Mouse (Mus musculus) lung, embryonic 15.5 days (tissue): Measurements from ENCODE around the gene Gjc3. TPM values are rescaled to one million over a fixed set of nuclear protein-coding genes. Genes with fewer than 3 reads are reported as not detected.

Source experiments
- ATAC-seq: fragments of 200-750 bp; cut with Nextera tagmentation; 2 replicates; pipeline ENCODE4 v1.8.0; 2017; ENCODE audit warnings: moderate number of reproducible peaks, borderline replicate concordance; ENCODE audit not compliant: low FRiP score, low TSS enrichment; ENCODE audit errors: extremely low read depth
- H3K27ac ChIP-seq: fragments of 300-500 bp; sonication (generic); 2 replicates; pipeline ENCODE4 v1.5.1; 2015; ENCODE audit warnings: moderate library complexity, mild to moderate bottlenecking, inconsistent platforms
- H3K27me3 ChIP-seq: fragments of 300-500 bp; sonication (generic); 2 replicates; pipeline ENCODE4 v1.6.1; 2015; ENCODE audit warnings: inconsistent platforms
- H3K36me3 ChIP-seq: fragments of 300-500 bp; sonication (generic); 2 replicates; pipeline ENCODE4 v1.6.1; 2015; ENCODE audit warnings: inconsistent platforms
- H3K4me1 ChIP-seq: fragments of 300-500 bp; sonication (generic); 2 replicates; pipeline ENCODE4 v1.6.1; 2015; ENCODE audit warnings: inconsistent platforms
- H3K4me2 ChIP-seq: fragments of 300-500 bp; sonication (generic); 2 replicates; pipeline ENCODE4 v1.6.1; 2015; ENCODE audit warnings: inconsistent platforms, mild to moderate bottlenecking, moderate library complexity
- H3K4me3 ChIP-seq: fragments of 300-500 bp; sonication (generic); 2 replicates; pipeline ENCODE4 v1.5.1; 2015; ENCODE audit warnings: mild to moderate bottlenecking, inconsistent platforms
- H3K9ac ChIP-seq: fragments of 300-500 bp; sonication (generic); 2 replicates; pipeline ENCODE4 v1.6.1; 2015; ENCODE audit warnings: inconsistent platforms
- H3K9me3 ChIP-seq: fragments of 300-500 bp; sonication (generic); 2 replicates; pipeline ENCODE4 v1.6.1; 2016; ENCODE audit warnings: inconsistent platforms
- WGBS: fragments of 180-500 bp; shearing (Covaris S2); methylation state at CpG from one replicate; pipeline ENCODE4 v1.1.7; 2015; 5-methylcytosine and 5-hydroxymethylcytosine counted together
- polyA plus RNA-seq: library from polyadenylated mRNA; unstranded; fragments of >200 nt; fragmentation: Nextera tagmentation; extraction: Ambion mirVana; gene quantifications from 2 replicates; pipeline ENCODE4 v1.2.1, GENCODE M21; 2015

Gene Gjc3
- 0.10 and 0.12 TPM in 2 replicates for polyA plus RNA-seq

DNA sequence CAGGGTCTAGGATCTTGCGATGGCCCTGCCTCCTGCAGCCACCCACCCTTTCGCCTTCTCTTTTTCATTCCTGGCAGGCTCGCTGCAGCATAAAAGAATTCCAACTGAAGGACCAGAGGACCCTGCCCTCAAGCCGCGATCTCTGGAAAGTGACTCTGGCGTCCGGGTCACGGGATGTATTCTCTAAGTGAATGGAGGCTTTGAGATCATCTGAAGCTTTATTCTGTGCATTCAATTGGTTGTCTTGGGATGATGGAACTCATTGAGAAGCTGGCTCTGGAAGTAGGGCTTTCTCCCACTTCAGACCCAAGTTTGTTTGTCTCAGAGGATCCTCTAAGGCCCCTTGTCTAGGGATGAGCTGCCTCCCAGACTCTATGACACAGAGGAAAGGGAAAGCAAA, at the start of gene Gjc3:
TSS of gene Gjc3 (minus strand) at position 154 of the 400 bp plus-strand sequence.
- H3K4me1 ChIP-seq: no peaks in the 10 kb centered on the region
- no peaks in the 10 kb centered on the region for H3K27me3 ChIP-seq
- no peak within 1 kb of the TSS for H3K9ac ChIP-seq
- H3K4me2 ChIP-seq: no peak within 1 kb of the TSS
- no peaks in the 10 kb centered on the region for H3K36me3 ChIP-seq
- H3K4me3 ChIP-seq: no peak within 1 kb of the TSS
- no peaks in the 10 kb centered on the region for H3K9me3 ChIP-seq
- ATAC-seq: no peak
- no peak within 1 kb of the TSS for H3K27ac ChIP-seq
- 74% methylated on average over 8 of the region's 8 CpGs for WGBS

DNA sequence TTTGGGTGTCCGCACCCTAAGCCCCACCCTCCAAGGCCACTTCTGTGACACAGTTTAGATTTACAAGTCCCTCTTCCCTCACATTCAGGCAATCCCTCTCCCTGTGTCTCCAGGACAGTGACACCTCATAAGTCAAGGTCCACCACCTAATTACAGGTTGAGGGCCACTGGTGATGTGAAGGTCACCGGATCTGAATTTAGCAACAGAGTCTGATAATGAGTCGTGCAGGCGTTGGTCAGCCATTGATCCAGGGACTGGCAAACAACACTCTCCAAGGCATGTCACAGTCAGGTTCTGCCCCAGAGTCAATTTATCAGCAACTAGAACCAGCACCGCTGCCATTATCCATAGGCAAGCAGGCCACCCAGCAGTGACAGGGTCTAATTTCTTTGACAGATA, 49.5 kb upstream of the Gjc3 start:
- Histone ChIP-seq H3K4me2 (no peak overlapping the region), H3K27ac (no peak overlapping the region), H3K4me1 (no peaks in the 10 kb centered on the region), H3K36me3 (no peaks in the 10 kb centered on the region), H3K27me3 (no peaks in the 10 kb centered on the region), H3K9me3 (no peaks in the 10 kb centered on the region), H3K4me3 (no peak overlapping the region), H3K9ac (no peak overlapping the region)
- 80% methylated on average over 5 of the region's 5 CpGs for WGBS
- ATAC-seq: no peak

DNA sequence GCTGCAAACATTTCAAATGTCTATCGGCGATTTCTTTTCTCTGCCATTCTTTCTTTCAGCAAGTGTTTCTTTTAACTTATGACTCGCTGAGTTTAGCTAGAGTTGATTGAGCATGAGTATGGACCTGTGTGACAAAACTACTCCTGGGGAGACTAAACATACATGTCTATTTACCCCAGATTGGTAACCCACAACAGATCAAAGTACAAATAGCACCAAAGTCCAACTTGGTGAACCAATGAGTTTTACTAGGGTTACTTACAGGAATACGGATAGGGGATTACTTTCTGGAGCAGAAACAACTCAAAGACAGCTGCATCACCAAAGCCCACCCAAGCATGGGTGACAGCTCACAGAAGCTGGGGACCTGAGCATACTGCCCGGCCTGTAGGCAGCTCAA, 46.5 kb upstream of the Gjc3 start:
- WGBS: 88% methylated on average over 5 of the region's 5 CpGs
- H3K36me3 ChIP-seq: no peaks in the 10 kb centered on the region
- no peaks in the 10 kb centered on the region for H3K27me3 ChIP-seq
- no peak overlapping the region for H3K9ac ChIP-seq
- no peaks in the 10 kb centered on the region for H3K4me1 ChIP-seq
- H3K4me3 ChIP-seq: no peak overlapping the region
- no peak overlapping the region for H3K4me2 ChIP-seq
- ATAC-seq: no peak
- H3K9me3 ChIP-seq: no peaks in the 10 kb centered on the region
- H3K27ac ChIP-seq: no peak overlapping the region

- Histone ChIP-seq H3K27me3 (no peaks in the 10 kb centered on the region), H3K27ac (no peak overlapping the region), H3K4me3 (no peak overlapping the region), H3K36me3 (no peaks in the 10 kb centered on the region), H3K4me1 (no peaks in the 10 kb centered on the region), H3K4me2 (no peak overlapping the region), H3K9me3 (no peaks in the 10 kb centered on the region), H3K9ac (no peak overlapping the region)
- 87% methylated on average over 1 of the region's 1 CpGs for WGBS
- ATAC-seq: no peak
These were observed 23.5 kb upstream of the Gjc3 start for GRCm38 (mm10) chr5:137986351-137986750.

GRCm38 (mm10) chr5:137981300-137981699, 18.4 kb upstream of the Gjc3 start, which contains the start of gene Azgp1:
Gene Azgp1, plus strand, starts transcription at chr5:137981520.
- Histone ChIP-seq H3K36me3 (no peaks in the 10 kb centered on the region), H3K9me3 (no peaks in the 10 kb centered on the region), H3K4me1 (no peaks in the 10 kb centered on the region), H3K4me3 (no peak within 1 kb of the TSS), H3K27ac (no peak within 1 kb of the TSS), H3K27me3 (no peaks in the 10 kb centered on the region), H3K9ac (no peak within 1 kb of the TSS), H3K4me2 (no peak within 1 kb of the TSS)
- no peak for ATAC-seq
- WGBS: 50% methylated on average over 4 of the region's 4 CpGs

DNA sequence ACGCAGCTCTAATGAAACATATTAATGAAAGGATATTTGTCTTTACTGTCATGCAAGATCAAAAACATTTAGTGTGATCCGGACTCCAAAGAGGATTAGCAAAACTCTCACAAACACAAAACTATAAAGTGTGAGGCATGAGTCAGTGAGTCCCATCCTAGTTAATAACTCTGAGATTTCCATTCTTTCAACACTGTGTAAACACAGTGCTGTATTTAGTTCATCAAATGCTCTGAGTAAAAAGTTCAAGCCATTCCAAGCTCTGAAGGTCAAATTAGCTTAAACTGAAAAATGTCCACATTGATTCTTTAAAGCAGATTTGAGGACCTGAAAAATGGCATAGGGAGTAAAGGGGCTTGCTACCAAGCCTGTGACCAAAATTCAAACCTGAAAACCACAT, 16.2 kb upstream of the Gjc3 start:
- Histone ChIP-seq H3K9me3 (no peaks in the 10 kb centered on the region), H3K9ac (no peak overlapping the region), H3K27me3 (no peaks in the 10 kb centered on the region), H3K27ac (no peak overlapping the region), H3K4me3 (no peak overlapping the region), H3K36me3 (no peaks in the 10 kb centered on the region), H3K4me1 (no peaks in the 10 kb centered on the region), H3K4me2 (no peak overlapping the region)
- WGBS: 66% methylated on average over 2 of the region's 2 CpGs
- ATAC-seq: no peak

GRCm38 (mm10) chr5:137977291-137977690, 14.4 kb upstream of the Gjc3 start:
- ATAC-seq: no peak

DNA sequence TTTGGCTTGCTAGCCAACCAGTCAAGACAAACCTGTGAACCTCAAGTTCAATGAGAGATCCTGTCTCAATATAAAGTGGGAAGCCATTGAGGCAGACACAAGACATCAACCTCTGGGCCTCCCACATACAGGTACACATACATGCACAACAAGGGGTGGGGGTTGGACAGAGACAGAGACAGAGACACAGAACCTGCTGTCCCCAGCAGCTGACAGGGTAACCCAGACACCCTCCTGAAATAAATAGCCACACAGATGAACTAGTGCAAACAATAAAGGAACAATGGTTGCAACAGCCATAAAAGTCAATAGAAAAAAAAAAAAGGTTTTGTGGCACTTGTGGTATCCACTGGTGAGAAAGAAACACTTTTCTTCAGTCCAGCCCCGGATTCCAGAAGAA, 12.5 kb upstream of the Gjc3 start:
- no peaks in the 10 kb centered on the region for H3K4me1 ChIP-seq
- H3K9ac ChIP-seq: no peak overlapping the region
- ATAC-seq: no peak
- no peak overlapping the region for H3K27ac ChIP-seq
- no peaks in the 10 kb centered on the region for H3K36me3 ChIP-seq
- no peaks in the 10 kb centered on the region for H3K9me3 ChIP-seq
- no peak overlapping the region for H3K4me3 ChIP-seq
- no peaks in the 10 kb centered on the region for H3K27me3 ChIP-seq
- WGBS: 34% methylated on average over 1 of the region's 1 CpGs
- no peak overlapping the region for H3K4me2 ChIP-seq

More at GRCm38 (mm10) chr5:137977291-137977690, 14.4 kb upstream of the Gjc3 start:
- no peaks in the 10 kb centered on the region for H3K9me3 ChIP-seq
- no peak overlapping the region for H3K27ac ChIP-seq
- H3K4me1 ChIP-seq: no peaks in the 10 kb centered on the region
- H3K4me2 ChIP-seq: no peak overlapping the region
- no peak overlapping the region for H3K9ac ChIP-seq
- no peaks in the 10 kb centered on the region for H3K36me3 ChIP-seq
- WGBS: 28% methylated on average over 1 of the region's 1 CpGs
- no peaks in the 10 kb centered on the region for H3K27me3 ChIP-seq
- H3K4me3 ChIP-seq: no peak overlapping the region

DNA sequence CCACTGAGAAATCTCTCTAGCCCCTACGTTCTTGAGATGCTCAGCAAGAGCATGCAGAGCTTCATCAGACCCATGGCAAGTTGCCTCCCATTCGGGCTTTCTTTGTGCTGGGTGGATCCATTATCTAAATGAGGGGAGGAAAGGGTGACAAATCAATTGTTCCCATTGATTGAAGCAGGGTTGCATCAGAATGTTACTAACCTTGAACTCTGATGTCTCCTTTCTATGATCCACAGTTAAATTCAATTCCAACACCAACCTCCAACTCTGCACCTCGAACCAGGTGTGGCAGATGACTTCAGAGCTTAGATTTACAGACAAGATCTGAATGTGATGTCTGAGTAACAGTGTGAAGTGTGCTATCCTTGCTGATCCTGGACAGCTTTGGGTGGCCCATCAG, 11.8 kb upstream of the Gjc3 start:
- no peak overlapping the region for H3K9ac ChIP-seq
- no peaks in the 10 kb centered on the region for H3K27me3 ChIP-seq
- WGBS: 59% methylated on average over 3 of the region's 3 CpGs
- ATAC-seq: no peak
- H3K36me3 ChIP-seq: no peaks in the 10 kb centered on the region
- no peak overlapping the region for H3K27ac ChIP-seq
- no peak overlapping the region for H3K4me2 ChIP-seq
- H3K4me1 ChIP-seq: no peaks in the 10 kb centered on the region
- H3K4me3 ChIP-seq: no peak overlapping the region
- no peaks in the 10 kb centered on the region for H3K9me3 ChIP-seq

DNA sequence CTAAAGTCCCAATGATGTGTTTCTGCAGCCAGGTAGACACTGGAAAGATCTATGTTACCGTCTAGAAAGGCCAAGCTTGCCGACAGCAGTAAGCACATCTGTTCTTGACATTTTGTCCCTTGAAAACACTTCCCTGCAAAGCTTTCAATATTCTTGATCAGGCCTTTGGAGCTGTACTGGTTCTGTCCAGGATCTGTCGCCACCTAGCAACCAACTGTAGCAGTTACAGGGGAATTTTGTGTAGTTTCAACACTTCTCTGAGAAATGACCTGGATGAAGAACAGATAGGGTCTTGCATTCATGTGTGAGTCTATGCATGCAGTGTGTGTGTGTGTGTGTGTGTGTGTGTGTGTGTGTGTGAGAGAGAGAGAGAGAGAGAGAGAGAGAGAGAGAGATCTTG, 10.8 kb upstream of the Gjc3 start:
- 43% methylated on average over 3 of the region's 3 CpGs for WGBS
- no peak overlapping the region for H3K4me2 ChIP-seq
- H3K27me3 ChIP-seq: no peaks in the 10 kb centered on the region
- H3K4me3 ChIP-seq: no peak overlapping the region
- no peak overlapping the region for H3K27ac ChIP-seq
- no peaks in the 10 kb centered on the region for H3K4me1 ChIP-seq
- H3K9ac ChIP-seq: no peak overlapping the region
- H3K36me3 ChIP-seq: no peaks in the 10 kb centered on the region
- ATAC-seq: no peak
- no peaks in the 10 kb centered on the region for H3K9me3 ChIP-seq

- H3K4me3 ChIP-seq: no peak overlapping the region
- no peak overlapping the region for H3K4me2 ChIP-seq
- H3K9me3 ChIP-seq: no peaks in the 10 kb centered on the region
- ATAC-seq: no peak
- H3K36me3 ChIP-seq: no peaks in the 10 kb centered on the region
- no peak overlapping the region for H3K9ac ChIP-seq
- H3K4me1 ChIP-seq: no peaks in the 10 kb centered on the region
- no peak overlapping the region for H3K27ac ChIP-seq
- no peaks in the 10 kb centered on the region for H3K27me3 ChIP-seq
- 54% methylated on average over 2 of the region's 2 CpGs for WGBS
These were observed 10.3 kb upstream of the Gjc3 start for GRCm38 (mm10) chr5:137973161-137973560.

DNA sequence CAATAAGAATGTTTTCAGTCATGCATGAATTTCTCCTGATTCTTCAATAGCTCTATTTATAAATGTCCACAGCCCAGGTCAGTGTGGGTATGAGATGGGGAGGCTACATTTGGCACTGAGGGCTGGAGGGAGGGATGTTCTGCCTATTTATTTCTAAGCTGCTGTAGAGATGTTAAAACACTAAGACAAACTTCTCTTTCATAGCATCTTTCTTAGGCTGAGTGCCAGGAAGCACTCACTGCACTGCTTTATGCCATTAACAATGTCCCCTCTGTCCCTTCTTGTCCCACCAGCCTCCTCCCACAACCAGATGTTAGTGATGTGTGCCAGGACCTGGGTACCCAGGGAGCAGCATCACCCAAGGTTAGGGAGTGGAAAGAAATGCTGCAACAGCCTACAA, 3.6 kb upstream of the Gjc3 start:
- H3K27me3 ChIP-seq: no peaks in the 10 kb centered on the region
- H3K9me3 ChIP-seq: no peaks in the 10 kb centered on the region
- no peak overlapping the region for H3K27ac ChIP-seq
- H3K4me1 ChIP-seq: no peaks in the 10 kb centered on the region
- ATAC-seq: no peak
- no peak overlapping the region for H3K4me3 ChIP-seq
- no peaks in the 10 kb centered on the region for H3K36me3 ChIP-seq
- H3K9ac ChIP-seq: no peak overlapping the region
- no peak overlapping the region for H3K4me2 ChIP-seq

DNA sequence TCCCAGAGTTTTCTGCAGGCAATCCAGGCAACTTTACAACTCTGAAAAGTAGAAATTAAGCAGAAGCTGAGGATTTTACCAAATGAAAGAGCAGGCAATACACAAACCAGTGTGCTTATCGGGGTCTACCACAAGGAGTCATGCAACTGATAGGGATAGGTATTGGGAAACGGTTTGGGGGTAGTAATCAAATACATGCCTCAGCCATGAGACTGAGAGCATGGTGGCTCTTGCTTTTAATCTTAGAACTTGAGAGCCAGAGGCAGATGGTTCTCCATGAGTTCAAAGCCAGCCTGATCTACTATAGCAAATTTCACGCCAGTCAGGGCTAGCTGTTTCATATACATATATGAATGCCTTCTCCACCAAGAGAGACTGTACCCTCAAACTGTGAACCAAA, 6.5 kb downstream of the Gjc3 start:
- Histone ChIP-seq H3K36me3 (no peaks in the 10 kb centered on the region), H3K9ac (no peak overlapping the region), H3K27ac (no peak overlapping the region), H3K4me1 (no peaks in the 10 kb centered on the region), H3K4me2 (no peak overlapping the region), H3K9me3 (no peaks in the 10 kb centered on the region), H3K4me3 (no peak overlapping the region), H3K27me3 (no peaks in the 10 kb centered on the region)
- ATAC-seq: no peak
- 88% methylated on average over 3 of the region's 3 CpGs for WGBS
